Mouse (Mus musculus) gastrocnemius, postnatal 14 days (tissue): ENCODE measurements around the gene Olfr1058. TPM values are rescaled to one million over a fixed set of nuclear protein-coding genes. Genes with fewer than 3 reads are reported as not detected.
"Not testable (repeated sequence)": the region's sequence is repeated elsewhere in the genome, so short reads cannot be mapped to it uniquely, and the experiment has no call there.

Experiments used
- DNase-seq: peaks from one replicate; pipeline ENCODE4 v3.0.0; 2021; ENCODE audit warnings: mixed read lengths
- intact Hi-C: fragments of 180-260 bp; cut with DNase I; formaldehyde crosslinking; loops from one replicate; pipeline ENCODE4 v1.15.1; 2025; ENCODE audit warnings: low total_unique reads
- long read RNA-seq, 2 experiments: library from polyadenylated mRNA; stranded (forward); transcript quantifications; one replicate each; pipeline ENCODE4 v2.0.0; 2021
- total RNA-seq, 2 experiments: library from RNA; stranded (reverse); gene quantifications; 2 replicates each; pipeline ENCODE4 v1.2.3; 2021

Gene Olfr1058
- total RNA-seq: not detected
- long read RNA-seq, experiment 1: 0 reads
- long read RNA-seq, experiment 2: 0 reads

GRCm38 (mm10) chr2:86388461-86388860 lies at the start of gene Olfr1058:
Gene Olfr1058, minus strand, starts transcription at chr2:86388561.
- intact Hi-C loops, DNase-seq: not testable (repeated sequence)

- intact Hi-C loops: not testable (repeated sequence)
Measured at GRCm38 (mm10) chr2:86428511-86428910, 40.1 kb upstream of the Olfr1058 start.

GRCm38 (mm10) chr2:86426649-86427048 lies 38.3 kb upstream of the Olfr1058 start, which contains the start of gene Olfr1062:
Gene Olfr1062, minus strand, starts transcription at chr2:86426749.
- DNase-seq, intact Hi-C loops: not testable (repeated sequence)

More at GRCm38 (mm10) chr2:86428511-86428910, 40.1 kb upstream of the Olfr1058 start:
- DNase-seq: not testable (repeated sequence)

GRCm38 (mm10) chr2:86413950-86414349 lies 25.6 kb upstream of the Olfr1058 start, which contains the start of gene Olfr1061:
Gene Olfr1061, minus strand, starts transcription at chr2:86414050.
- no peak for DNase-seq
- intact Hi-C loops: no loop called here

GRCm38 (mm10) chr2:86395114-86395513 lies 6.8 kb upstream of the Olfr1058 start:
- intact Hi-C loops: no loop called here
- DNase-seq: no peak

- intact Hi-C loops: no loop called here
- DNase-seq: no peak
Measured at GRCm38 (mm10) chr2:86378293-86378692, 10.1 kb downstream of the Olfr1058 start, which contains the start of gene Olfr1057. Gene Olfr1057, minus strand, starts transcription at chr2:86378393.

- DNase-seq, intact Hi-C loops: not testable (repeated sequence)
Measured at GRCm38 (mm10) chr2:86366342-86366741, 22.0 kb downstream of the Olfr1058 start.

- no peak for DNase-seq
- intact Hi-C loops: no loop called here
Measured at GRCm38 (mm10) chr2:86362369-86362768, 26.0 kb downstream of the Olfr1058 start, which contains the start of gene Olfr1056. Gene Olfr1056, minus strand, starts transcription at chr2:86362469.

- DNase-seq, intact Hi-C loops: not testable (repeated sequence)
Measured at GRCm38 (mm10) chr2:86351751-86352150, 36.6 kb downstream of the Olfr1058 start.

GRCm38 (mm10) chr2:86350184-86350583 lies 38.2 kb downstream of the Olfr1058 start, which contains the start of gene Olfr1055:
Gene Olfr1055, minus strand, starts transcription at chr2:86350284.
- DNase-seq: no peak
- intact Hi-C loops: no loop called here

GRCm38 (mm10) chr2:86335333-86335732 lies 53.0 kb downstream of the Olfr1058 start, which contains the start of gene Olfr1054:
Gene Olfr1054, minus strand, starts transcription at chr2:86335433.
- intact Hi-C loops: no loop called here
- DNase-seq: no peak

Other genes starting within 250 kb of the Olfr1058 start
- not detected for gene Olfr1040, start 241.8 kb downstream of the Olfr1058 start, total RNA-seq
- not detected for gene Olfr1042, start 226.7 kb downstream of the Olfr1058 start, total RNA-seq
- not detected for gene Olfr1043, start 221.0 kb downstream of the Olfr1058 start, total RNA-seq
- gene Olfr1044, start 210.7 kb downstream of the Olfr1058 start, total RNA-seq: not detected
- not detected for gene Olfr52, start 202.9 kb downstream of the Olfr1058 start, total RNA-seq
- gene Olfr1045, start 185.6 kb downstream of the Olfr1058 start, total RNA-seq: not detected
- gene Olfr1046, start 169.2 kb downstream of the Olfr1058 start, total RNA-seq: not detected
- not detected for gene Olfr1047, start 157.2 kb downstream of the Olfr1058 start, total RNA-seq
- not detected for gene Olfr1048, start 148.3 kb downstream of the Olfr1058 start, total RNA-seq
- gene Olfr1049, start 130.2 kb downstream of the Olfr1058 start, total RNA-seq: not detected
- gene Olfr1051, start 109.5 kb downstream of the Olfr1058 start, total RNA-seq: not detected
- gene Olfr1052, start 96.1 kb downstream of the Olfr1058 start, total RNA-seq: not detected
- not detected for gene Olfr1053, start 73.3 kb downstream of the Olfr1058 start, total RNA-seq
- not detected for gene Olfr1054, start 53.1 kb downstream of the Olfr1058 start, total RNA-seq
- gene Olfr1055, start 38.3 kb downstream of the Olfr1058 start, total RNA-seq: not detected
- not detected for gene Olfr1056, start 26.1 kb downstream of the Olfr1058 start, total RNA-seq
- gene Olfr1057, start 10.2 kb downstream of the Olfr1058 start, total RNA-seq: not detected
- not detected for gene Olfr1061, start 25.5 kb upstream of the Olfr1058 start, total RNA-seq
- gene Olfr1062, start 38.2 kb upstream of the Olfr1058 start, total RNA-seq: not detected
- not detected for gene Olfr1065, start 62.0 kb upstream of the Olfr1058 start, total RNA-seq
- not detected for gene Olfr1066, start 67.7 kb upstream of the Olfr1058 start, total RNA-seq
- gene Olfr228, start 98.8 kb upstream of the Olfr1058 start, total RNA-seq: not detected
- gene Olfr1076, start 119.9 kb upstream of the Olfr1058 start, total RNA-seq: not detected
- gene Olfr1079, start 153.9 kb upstream of the Olfr1058 start, total RNA-seq: not detected
- gene Olfr1080, start 169.7 kb upstream of the Olfr1058 start, total RNA-seq: not detected
- gene Olfr1082, start 210.4 kb upstream of the Olfr1058 start, total RNA-seq: not detected